Mouse (Mus musculus) neutrophil, adult 65 days (primary cell): ENCODE results near the gene Zfp119b. TPM values are rescaled to one million over a fixed set of nuclear protein-coding genes. Genes with fewer than 3 reads are reported as not detected.

ENCODE experiments used
- total RNA-seq: library from RNA; stranded (reverse); gene quantifications from 2 replicates; pipeline ENCODE4 v1.2.4, GENCODE M21; 2023

Zfp119b gene
- total RNA-seq: 5.1 and 5.3 TPM in 2 replicates

DNA sequence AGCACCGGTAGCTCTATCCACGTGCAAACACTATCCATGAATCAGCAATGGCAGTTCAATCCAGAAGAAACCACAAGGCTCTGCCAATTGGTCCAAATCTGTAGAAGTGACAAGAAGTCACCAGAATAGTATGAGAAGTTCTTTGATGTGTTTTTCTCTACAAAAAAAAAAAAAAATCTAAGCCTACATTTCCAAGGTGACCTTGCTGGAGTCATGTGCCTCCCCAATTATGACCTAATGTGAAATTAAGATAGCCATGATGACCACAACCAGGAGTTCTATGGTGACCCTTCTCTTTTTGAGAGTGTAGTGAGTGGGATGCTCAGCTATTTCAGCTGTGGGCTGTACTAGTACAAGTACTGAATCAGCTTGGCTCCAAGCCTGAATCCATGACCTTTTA is at the start of gene Zfp119b:
Zfp119b (minus strand) TSS at position 101 of the 400 bp plus-strand sequence.

DNA sequence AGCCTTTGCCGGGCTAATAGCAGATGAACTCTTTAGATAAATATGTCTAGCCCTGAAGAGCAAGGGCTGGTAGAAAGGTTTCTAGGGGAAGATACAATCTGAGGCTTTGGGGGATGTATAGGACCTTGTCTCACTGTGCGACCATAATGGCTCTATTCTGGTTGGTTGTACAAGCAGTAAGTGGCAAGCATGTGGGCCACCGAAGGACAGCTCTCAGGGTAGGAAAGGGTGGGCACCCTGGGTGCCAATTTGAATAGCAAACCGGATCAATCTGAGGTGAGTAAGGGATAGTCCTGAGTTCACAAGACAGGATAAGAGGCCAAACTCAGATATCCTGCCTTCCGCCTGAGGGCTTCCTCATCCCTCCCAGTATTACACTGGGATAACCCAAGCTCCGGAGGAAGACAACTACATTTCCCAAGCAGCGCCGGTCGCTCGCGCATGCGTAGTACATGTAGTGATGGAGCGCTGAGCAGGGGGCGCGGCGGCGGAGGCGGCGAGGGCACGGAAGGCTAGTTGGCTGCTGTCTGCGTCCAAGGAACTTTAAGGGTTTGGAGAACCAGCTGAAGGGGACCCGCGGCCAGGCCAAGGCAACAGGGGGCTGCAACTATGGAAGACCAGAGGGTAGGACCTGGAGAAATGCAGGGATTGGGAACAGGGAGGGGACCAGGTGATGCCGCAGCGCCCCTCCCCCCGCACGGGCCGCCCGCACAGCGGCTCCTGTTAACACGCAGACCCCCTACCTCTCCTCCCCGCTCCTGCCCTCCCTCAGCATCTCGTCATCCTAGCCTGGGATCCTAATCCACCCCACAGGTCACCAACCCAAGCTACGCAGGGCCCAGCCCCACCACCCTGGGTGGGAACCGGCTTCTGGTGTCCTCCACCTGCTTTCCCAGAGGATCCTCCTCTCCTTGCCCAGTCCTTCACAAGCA is 37.0 kb upstream of the Zfp119b start, which contains the start of gene Fsd1:
Fsd1 (plus strand) TSS at position 480 of the 932 bp plus-strand sequence.

DNA sequence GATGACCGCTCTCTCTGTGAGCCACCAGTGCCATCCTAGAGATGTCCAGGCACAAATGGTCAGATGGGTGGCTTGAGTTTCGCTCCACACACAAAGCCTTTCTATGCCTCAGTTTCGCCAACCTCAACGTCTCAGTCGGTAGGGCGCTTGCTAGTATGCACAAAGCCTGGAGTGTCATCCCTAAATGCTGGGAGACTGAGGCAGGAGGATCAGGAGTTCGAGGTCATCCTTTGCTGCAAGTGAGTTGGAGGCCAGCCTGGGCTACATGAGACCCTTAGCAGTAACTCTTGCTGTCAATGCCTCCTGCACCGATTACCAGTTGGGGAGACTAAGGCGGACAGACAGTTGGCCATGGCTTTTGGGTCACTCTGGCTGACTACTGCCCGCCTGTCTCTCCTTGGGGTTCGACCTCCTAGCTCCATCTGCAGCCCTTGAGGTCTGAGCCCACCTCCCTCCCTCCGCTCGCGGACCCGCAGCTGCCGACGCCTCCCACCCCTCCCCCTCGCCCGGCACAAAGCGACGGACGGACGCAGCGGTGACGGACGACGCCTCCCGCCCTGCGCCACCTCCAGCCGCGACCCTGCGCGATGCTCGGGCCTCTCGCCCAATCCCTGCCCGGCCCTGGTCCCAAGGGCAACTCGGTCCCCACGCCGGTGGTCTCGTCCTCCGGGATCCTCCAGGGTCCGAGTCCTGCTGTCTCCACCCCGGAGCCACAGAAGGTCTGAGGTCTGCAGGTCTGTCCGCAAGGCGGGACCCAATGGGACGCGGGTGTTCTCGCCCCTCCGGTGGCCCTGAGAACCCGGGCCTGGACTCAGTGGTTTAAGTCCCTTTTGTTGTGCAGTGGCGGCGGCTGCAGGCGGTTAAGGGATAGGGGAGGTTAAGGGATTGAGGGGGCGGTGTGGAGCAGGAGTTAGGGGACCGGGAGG is 20.9 kb upstream of the Zfp119b start, which contains the start of gene Shd:
Shd (plus strand) TSS at position 502 of the 926 bp plus-strand sequence.

DNA sequence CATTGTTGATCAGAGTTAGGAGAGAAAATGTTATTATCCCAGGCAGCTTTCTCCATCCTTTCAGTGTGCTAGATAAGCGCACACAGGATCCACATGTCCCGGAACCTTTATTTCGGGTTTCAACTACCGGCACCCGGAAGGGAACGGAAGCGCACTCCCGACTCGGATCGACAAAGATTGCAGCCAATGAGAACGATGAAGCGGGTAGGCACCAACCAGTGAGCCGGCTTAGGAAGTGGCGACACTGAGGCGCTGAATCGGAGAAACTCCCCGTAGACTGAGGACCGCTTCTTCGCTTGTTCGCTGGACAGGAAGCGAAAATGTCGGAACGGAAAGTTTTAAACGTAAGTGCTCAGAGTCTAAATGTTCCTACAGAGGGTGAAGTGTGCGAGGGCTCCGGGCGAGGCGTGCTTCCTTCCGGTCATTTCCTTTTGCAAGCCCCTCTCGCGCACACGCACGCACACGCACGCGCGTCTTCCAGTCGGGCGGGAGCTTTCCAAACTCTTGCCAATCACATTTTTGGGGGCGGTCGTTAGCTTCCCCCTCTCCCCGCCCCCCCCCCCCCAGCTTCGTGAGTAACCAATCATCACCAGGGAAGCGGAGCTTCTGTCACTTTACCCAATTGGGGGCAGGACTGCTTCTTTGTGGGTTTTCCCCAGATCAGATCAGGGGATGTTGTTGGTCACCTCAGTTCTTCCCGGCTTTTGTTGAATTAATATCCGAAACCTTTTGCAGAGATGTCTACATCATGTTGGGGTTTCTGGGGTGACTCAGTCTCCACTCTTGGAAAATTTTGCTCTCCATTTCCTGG is 9.8 kb upstream of the Zfp119b start, which contains the start of gene Yju2:
Yju2 (plus strand) TSS at position 182 of the 811 bp plus-strand sequence.

DNA sequence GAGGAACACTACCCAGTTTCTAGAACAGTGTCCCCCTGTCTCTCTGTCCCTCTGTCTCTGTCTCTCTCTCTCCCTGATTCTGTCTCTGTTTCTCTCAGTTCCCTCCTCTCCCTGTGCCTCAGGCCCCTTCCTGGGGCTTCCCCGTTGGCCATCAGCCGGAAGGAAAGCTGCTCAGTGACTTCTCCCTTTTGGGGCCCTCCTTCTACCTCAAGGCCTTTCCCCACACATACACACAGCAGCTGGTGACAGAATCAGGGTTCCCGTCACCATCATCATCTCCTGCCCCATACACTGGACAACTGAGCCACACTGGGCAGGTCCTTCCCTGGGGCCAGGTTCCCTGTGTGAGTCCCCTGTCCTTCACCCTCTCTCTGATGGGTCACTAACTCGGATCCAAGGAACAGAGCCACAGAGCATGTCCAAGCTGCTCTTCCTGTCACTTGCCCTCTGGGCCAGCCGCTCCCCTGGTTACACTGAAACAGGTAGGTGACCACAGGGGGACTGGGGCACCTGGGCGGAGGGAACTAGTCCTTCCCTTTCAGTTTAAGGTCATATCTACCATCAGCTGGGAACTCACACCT is 3.2 kb upstream of the Zfp119b start, which contains the start of gene Ebi3:
Ebi3 (plus strand) TSS at position 194 of the 581 bp plus-strand sequence.

Other genes starting within 250 kb of the Zfp119b start
- gene Pot1b, start 236.9 kb downstream of the Zfp119b start, total RNA-seq: 19.6 and 21.3 TPM in 2 replicates
- 6.1 and 8.5 TPM in 2 replicates for gene Adgre4, start 199.5 kb downstream of the Zfp119b start, total RNA-seq
- gene Zfp119a, start 70.6 kb downstream of the Zfp119b start, total RNA-seq: 3.7 and 5.1 TPM in 2 replicates
- 6.5 and 7.2 TPM in 2 replicates for gene Zfp959, start 57.4 kb downstream of the Zfp119b start, total RNA-seq
- gene Ebi3, start 3.1 kb upstream of the Zfp119b start, total RNA-seq: 161 and 166 TPM in 2 replicates
- gene Yju2, start 9.6 kb upstream of the Zfp119b start, total RNA-seq: 26.9 and 29.0 TPM in 2 replicates
- 1.9 and 3.7 TPM in 2 replicates for gene Shd, start 21.0 kb upstream of the Zfp119b start, total RNA-seq
- not detected in 2 replicates for gene Fsd1, start 37.0 kb upstream of the Zfp119b start, total RNA-seq
- 1.1 and 2.1 TPM in 2 replicates for gene Stap2, start 56.1 kb upstream of the Zfp119b start, total RNA-seq
- gene Mpnd, start 56.2 kb upstream of the Zfp119b start, total RNA-seq: 29.5 and 35.2 TPM in 2 replicates
- gene Sh3gl1, start 87.1 kb upstream of the Zfp119b start, total RNA-seq: 56.4 and 58.3 TPM in 2 replicates
- 15.4 and 20.6 TPM in 2 replicates for gene Chaf1a, start 90.9 kb upstream of the Zfp119b start, total RNA-seq
- 34.6 and 43.8 TPM in 2 replicates for gene Ubxn6, start 125.5 kb upstream of the Zfp119b start, total RNA-seq
- 39.1 and 57.9 TPM in 2 replicates for gene Hdgfl2, start 130.1 kb upstream of the Zfp119b start, total RNA-seq
- gene Plin4, start 160.3 kb upstream of the Zfp119b start, total RNA-seq: 0.27 and 0.44 TPM in 2 replicates
- gene Plin5, start 168.1 kb upstream of the Zfp119b start, total RNA-seq: 0.60 and 0.84 TPM in 2 replicates
- gene Lrg1, start 172.5 kb upstream of the Zfp119b start, total RNA-seq: 220 and 249 TPM in 2 replicates
- 4.8 and 5.1 TPM in 2 replicates for gene Sema6b, start 190.8 kb upstream of the Zfp119b start, total RNA-seq
- gene Tnfaip8l1, start 213.0 kb upstream of the Zfp119b start, total RNA-seq: 0.76 and 1.0 TPM in 2 replicates
- 27.1 and 28.7 TPM in 2 replicates for gene Mydgf, start 234.4 kb upstream of the Zfp119b start, total RNA-seq